Mouse (Mus musculus) C2C12 (cell line): ENCODE measurements at regions not wholly inside any gene's neighbourhood (a gene's known extent, or its start where the extent isn't known, plus 50 kb on each side); places are given as distances from the start of the nearest gene placed in this dataset.
"Not testable (repeated sequence)": the region's sequence is repeated elsewhere in the genome, so short reads cannot be mapped to it uniquely, and the experiment has no call there.

Experiments
- H3K27me3 ChIP-seq: one replicate; pipeline ENCODE4 v1.6.1; 2011; ENCODE audit not compliant: control insufficient read depth, insufficient read depth, insufficient read length
- H3K36me3 ChIP-seq: one replicate; pipeline ENCODE4 v1.6.1; 2011; ENCODE audit not compliant: control insufficient read depth, insufficient read depth
- H3K4me3 ChIP-seq: one replicate; pipeline ENCODE4 v1.5.1; 2011; ENCODE audit warnings: mild to moderate bottlenecking, control low read depth; ENCODE audit not compliant: poor library complexity, insufficient read depth, severe bottlenecking
- H3K79me2 ChIP-seq: one replicate; pipeline ENCODE4 v1.6.1; 2011; ENCODE audit not compliant: control insufficient read depth, insufficient read depth
- H3K79me3 ChIP-seq: one replicate; pipeline ENCODE4 v1.6.1; 2011; ENCODE audit warnings: low read depth, control low read depth
- H3ac ChIP-seq: one replicate; pipeline ENCODE3; 2011; ENCODE audit warnings: low read depth; ENCODE audit not compliant: control insufficient read depth, insufficient read length
- CEBPB ChIP-seq: IDR thresholded peaks from one replicate; pipeline ENCODE4 v1.6.1; 2011; ENCODE audit warnings: low read depth, mild to moderate bottlenecking, control low read depth, moderate library complexity
- CTCF ChIP-seq: IDR thresholded peaks from one replicate; pipeline ENCODE4 v1.5.1; 2011; ENCODE audit not compliant: control insufficient read depth, insufficient read depth, insufficient read length
- FOSL1 ChIP-seq: IDR thresholded peaks from one replicate; pipeline ENCODE4 v1.8.0; 2011; ENCODE audit warnings: mild to moderate bottlenecking, low read length; ENCODE audit not compliant: poor library complexity, insufficient read depth, severe bottlenecking
- MAX ChIP-seq: IDR thresholded peaks from one replicate; pipeline ENCODE4 v1.6.1; 2011; ENCODE audit warnings: mild to moderate bottlenecking, control low read depth
- MYOD1 ChIP-seq: IDR thresholded peaks from one replicate; pipeline ENCODE4 v1.6.1; 2011; ENCODE audit warnings: low read depth; ENCODE audit not compliant: control insufficient read depth, insufficient read length
- MYOG ChIP-seq: IDR thresholded peaks from one replicate; pipeline ENCODE4 v1.6.1; 2011; ENCODE audit not compliant: control insufficient read depth, insufficient read length; ENCODE audit errors: extremely low read depth
- USF1 ChIP-seq: IDR thresholded peaks from one replicate; pipeline ENCODE4 v1.6.1; 2011; ENCODE audit warnings: low read depth, mild to moderate bottlenecking, control low read depth, moderate library complexity

DNA sequence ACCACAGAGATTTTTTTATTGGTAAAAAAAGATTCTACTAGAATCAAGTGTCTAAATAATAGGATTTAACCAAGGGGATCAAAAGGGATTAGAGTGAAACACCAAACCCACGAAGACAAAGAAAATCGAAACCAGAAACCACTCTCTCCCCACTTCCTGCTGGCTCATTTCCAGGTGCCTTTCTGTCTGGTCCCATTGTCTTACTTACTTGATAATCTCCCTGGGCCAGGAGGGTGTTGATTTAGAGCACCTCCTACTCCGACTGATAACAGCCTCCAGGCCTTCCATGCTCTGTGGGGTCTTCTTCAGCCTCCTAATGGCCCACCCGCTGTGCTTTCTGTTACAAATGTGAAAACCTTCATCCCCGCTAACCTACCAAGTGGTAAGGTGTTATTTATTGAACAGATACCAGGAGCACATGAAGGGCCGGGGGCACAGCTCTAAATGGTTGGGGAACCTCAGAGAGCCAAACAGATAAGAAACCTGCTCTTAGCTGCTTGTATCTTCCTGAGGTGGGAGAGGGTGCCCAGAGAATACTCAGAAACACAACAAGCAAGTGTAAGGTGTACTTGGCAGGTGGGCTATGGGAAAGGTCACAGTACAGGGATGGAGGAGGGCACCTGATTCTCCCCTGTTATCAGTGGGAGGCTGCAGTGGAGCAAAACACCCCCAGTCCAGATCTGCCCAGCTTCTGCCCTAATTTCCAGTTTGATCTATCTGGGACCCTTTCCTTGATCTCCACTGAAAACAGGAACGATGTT, 72.6 kb upstream of the Cpsf6 start:
- Histone ChIP-seq H3K79me3 (no peaks in the 10 kb centered on the region), H3K4me3 (no peak overlapping the region), H3ac (no peak overlapping the region), H3K36me3 (no peaks in the 10 kb centered on the region), H3K79me2 (no peaks in the 10 kb centered on the region), H3K27me3 (no peaks in the 10 kb centered on the region)
- TF ChIP-seq MYOG (no peak), CTCF (no peak), CEBPB (no peak), FOSL1 (no peak), MYOD1 (no peak), MAX (no peak), USF1 (no peak)

- TF ChIP-seq MAX (no peak), MYOG (no peak), CTCF (no peak), USF1 (no peak)
- H3K36me3 ChIP-seq, result no peaks in the 10 kb centered on the region
- no peaks in the 10 kb centered on the region for H3K79me2 ChIP-seq
- H3K79me3 ChIP-seq, result no peaks in the 10 kb centered on the region
- no peak overlapping the region for H3ac ChIP-seq
- no peaks in the 10 kb centered on the region for H3K27me3 ChIP-seq
- no peak overlapping the region for H3K4me3 ChIP-seq
Measured at GRCm38 (mm10) chr10:117451396-117452185, 71.8 kb upstream of the Cpsf6 start.

- Histone ChIP-seq H3K36me3 (no peaks in the 10 kb centered on the region), H3K79me2 (no peaks in the 10 kb centered on the region), H3K27me3 (no peaks in the 10 kb centered on the region), H3K4me3 (no peak overlapping the region), H3K79me3 (no peaks in the 10 kb centered on the region), H3ac (no peak overlapping the region)
- TF ChIP-seq CTCF (no peak), FOSL1 (no peak), CEBPB (no peak), MYOD1 (no peak), USF1 (no peak)
Measured at GRCm38 (mm10) chr10:117450631-117451030, 70.8 kb upstream of the Cpsf6 start.

GRCm38 (mm10) chr10:117450240-117450569, 70.4 kb upstream of the Cpsf6 start:
- no peaks in the 10 kb centered on the region for H3K27me3 ChIP-seq
- H3K36me3 ChIP-seq, result no peaks in the 10 kb centered on the region
- H3K79me2 ChIP-seq, result no peaks in the 10 kb centered on the region
- no peak overlapping the region for H3ac ChIP-seq
- TF ChIP-seq FOSL1 (no peak), MAX (no peak), MYOD1 (no peak), CTCF (no peak), USF1 (no peak), MYOG (no peak), CEBPB (no peak)
- no peaks in the 10 kb centered on the region for H3K79me3 ChIP-seq
- H3K4me3 ChIP-seq, result no peak overlapping the region

- no peaks in the 10 kb centered on the region for H3K36me3 ChIP-seq
- H3K79me3 ChIP-seq, result no peaks in the 10 kb centered on the region
- no peaks in the 10 kb centered on the region for H3K27me3 ChIP-seq
- no peak for TF ChIP-seq FOSL1
- TF ChIP-seq USF1, result no peak
- TF ChIP-seq MAX, result no peak
- TF ChIP-seq MYOG, result no peak
- no peak for TF ChIP-seq CEBPB
- TF ChIP-seq MYOD1, result no peak
- no peak for TF ChIP-seq CTCF
- H3ac ChIP-seq, result no peak overlapping the region
- H3K79me2 ChIP-seq, result no peaks in the 10 kb centered on the region
- H3K4me3 ChIP-seq, result no peak overlapping the region
Measured at GRCm38 (mm10) chr10:117449416-117450239, 69.8 kb upstream of the Cpsf6 start.

DNA sequence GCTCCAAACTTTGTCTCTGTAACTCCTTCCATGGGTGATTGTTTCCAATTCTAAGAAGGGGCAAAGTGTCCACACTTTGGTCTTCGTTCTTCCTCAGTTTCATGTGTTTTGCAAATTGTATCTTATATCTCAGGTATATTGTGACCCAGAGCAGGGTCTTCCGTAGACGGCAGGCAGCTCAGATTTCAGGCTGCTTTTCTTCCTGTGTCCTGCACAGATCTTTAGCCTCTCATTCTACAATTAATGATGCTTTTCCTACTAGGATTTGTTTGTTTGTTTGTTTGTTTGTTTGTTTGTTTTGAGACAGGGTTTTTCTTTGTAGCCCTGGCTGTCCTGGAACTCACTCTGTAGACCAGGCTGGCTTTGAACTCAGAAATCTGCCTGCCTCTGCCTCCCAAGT, 69.0 kb upstream of the Cpsf6 start:
- H3K79me2 ChIP-seq, H3K27me3 ChIP-seq, H3K4me3 ChIP-seq, H3ac ChIP-seq, H3K36me3 ChIP-seq, H3K79me3 ChIP-seq: not testable (repeated sequence)
